Mouse (Mus musculus) testis, adult 2 months (tissue): Measurements from ENCODE around the gene Tomm34.

Experiments
- CTCF ChIP-seq: fragments of 200-500 bp; IDR thresholded peaks from 2 replicates; pipeline ENCODE4 v1.5.1; 2012; ENCODE audit warnings: low read depth, mild to moderate bottlenecking, inconsistent platforms, low read length, moderate library complexity; ENCODE audit not compliant: control insufficient read depth, insufficient read depth, insufficient replicate concordance
- POLR2A ChIP-seq: fragments of 200-500 bp; IDR thresholded peaks from 2 replicates; pipeline ENCODE4 v1.6.1; 2012; ENCODE audit warnings: low read depth, mild to moderate bottlenecking, inconsistent platforms, low read length, moderate library complexity; ENCODE audit not compliant: control insufficient read depth

DNA sequence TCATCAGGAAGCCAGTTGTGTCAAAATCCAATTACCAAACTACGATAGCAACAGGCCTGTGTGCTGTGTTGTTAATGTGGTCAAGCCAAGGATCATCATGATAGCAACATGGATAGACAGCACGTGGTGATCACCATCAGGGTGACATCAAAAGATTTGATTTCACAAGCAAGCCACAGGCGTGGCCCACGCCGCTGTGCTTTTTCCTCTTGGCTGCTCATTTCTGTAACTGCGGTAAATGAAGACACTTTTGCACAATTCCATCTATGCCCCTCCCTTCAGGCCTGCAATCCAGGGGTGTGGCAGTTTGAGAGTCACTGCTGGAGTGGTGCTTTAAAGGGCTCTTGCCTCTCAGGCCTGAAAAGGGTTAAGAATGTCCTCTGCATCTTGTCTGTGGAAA, 30.0 kb downstream of the Tomm34 start:
- no peak for TF ChIP-seq CTCF
- TF ChIP-seq POLR2A, result no peak
